Mouse (Mus musculus) urinary bladder, postnatal 14 days (tissue): ENCODE data around the gene Gm4353.
"Not testable (repeated sequence)": the region's sequence is repeated elsewhere in the genome, so short reads cannot be mapped to it uniquely, and the experiment has no call there.

Experiments used
- DNase-seq: peaks from one replicate; pipeline ENCODE4 v3.0.0; 2021; ENCODE audit warnings: low spot score

The Gm4353 gene

DNA sequence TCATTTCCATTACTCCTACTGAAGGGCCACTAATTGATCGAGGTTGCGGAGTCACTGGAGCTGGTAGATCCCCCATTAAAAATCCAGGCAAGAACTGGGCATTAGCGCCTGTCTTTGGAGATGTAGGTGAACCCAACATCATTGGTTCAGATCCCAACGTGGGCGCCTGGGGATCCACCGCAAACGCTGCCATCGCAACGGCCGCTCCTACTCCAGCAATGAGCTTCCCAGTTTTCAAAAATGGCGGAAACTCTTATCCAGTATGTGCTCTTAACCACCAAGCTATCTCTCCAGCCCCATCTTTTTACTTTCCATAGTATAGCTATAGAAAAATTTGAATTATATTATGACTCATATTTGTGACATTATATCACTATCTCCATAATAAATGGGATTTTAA is at the start of gene Gm4353:
Gene Gm4353, minus strand, starts transcription at position 270 of the 400 bp plus-strand sequence.
- not testable (repeated sequence) for DNase-seq

- DNase-seq, result peak; percentile 81
Observed at GRCm38 (mm10) chr7:116132078-116132477, 47.6 kb upstream of the Gm4353 start.

GRCm38 (mm10) chr7:116131390-116131789 is 47.0 kb upstream of the Gm4353 start:
- DNase-seq, result no peak

- DNase-seq, result no peak
Observed at GRCm38 (mm10) chr7:116129374-116129773, 44.9 kb upstream of the Gm4353 start.

- DNase-seq, result no peak
Observed at GRCm38 (mm10) chr7:116128286-116128685, 43.9 kb upstream of the Gm4353 start.

DNA sequence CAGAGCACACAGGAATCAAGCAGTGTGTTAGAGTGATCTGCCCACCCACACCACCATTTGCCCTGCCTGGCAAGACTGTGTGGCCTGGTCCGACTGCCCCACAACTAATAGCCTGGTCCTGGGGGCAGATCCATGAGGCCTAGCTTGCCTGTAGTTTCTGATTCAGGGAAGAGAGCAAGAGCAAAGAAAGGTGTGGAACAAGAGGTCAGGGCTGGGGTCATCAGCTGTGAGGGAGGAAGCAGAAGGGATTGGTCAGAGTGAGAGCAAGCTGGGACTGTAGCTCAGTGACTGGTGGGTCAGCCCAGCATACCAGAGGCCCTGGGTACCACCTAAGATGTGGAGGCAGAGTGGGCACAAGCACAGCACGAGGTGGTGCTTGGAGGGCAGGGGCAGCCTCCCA is 42.6 kb upstream of the Gm4353 start:
- DNase-seq, result no peak

DNA sequence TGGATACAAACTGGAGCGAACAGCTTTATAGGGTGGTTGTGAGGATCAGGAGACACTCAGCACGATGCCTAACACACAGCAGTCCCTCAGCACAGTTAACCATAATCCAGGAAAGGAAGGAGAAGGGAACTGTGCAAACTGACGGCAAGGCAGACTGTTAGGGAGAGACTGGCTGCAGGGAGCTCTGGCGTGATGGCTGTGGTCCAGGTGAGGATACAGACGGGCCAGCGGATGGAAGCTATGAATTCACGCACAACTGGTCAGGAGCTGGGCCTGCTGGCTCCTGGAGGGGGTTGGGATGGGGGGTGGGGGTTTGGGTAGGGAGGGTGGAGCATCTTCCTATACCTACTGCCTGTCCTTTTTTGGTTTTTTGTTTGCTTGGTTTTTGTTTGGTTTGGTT is 41.2 kb upstream of the Gm4353 start:
- no peak for DNase-seq

DNA sequence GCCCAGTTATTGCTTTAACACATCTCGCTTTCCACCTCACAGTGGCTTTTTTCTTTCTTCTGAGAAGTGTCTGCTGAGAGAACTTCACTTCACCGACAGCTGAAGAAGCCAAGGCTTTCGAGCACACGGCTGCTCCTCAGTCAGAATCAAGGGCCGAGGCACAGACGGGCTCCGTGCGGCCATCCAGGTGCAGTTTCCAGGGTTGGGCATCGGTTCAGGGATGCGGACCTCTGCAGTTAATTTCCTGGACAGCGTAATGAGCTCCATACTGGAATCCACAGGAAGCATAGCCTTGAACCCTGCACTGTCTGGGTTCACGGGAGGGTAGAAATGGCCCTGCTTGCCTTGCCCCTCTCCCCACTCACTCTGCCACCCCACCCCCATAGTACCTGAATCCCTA is 39.6 kb upstream of the Gm4353 start:
- DNase-seq, result no peak

DNA sequence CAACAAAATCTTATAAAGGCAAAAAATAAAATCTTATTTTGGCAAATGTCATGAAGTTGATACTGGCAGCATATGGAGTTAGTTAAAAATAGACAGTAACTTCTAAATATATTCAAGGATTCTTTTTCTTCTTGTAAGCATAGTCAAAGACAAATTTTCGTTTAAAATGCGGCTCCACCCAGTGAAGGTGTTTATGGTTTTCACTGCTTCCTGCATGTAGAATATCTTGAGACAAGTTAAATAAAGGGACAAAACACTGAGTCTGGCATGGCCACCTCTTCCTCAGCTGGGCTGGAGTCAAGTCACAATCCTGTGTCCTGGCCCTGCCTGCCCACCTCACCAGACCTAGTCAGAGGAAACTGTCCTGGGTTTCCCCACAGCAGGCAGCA is 39.2 kb upstream of the Gm4353 start:
- no peak for DNase-seq

- DNase-seq, result no peak
Observed at GRCm38 (mm10) chr7:116122981-116123596, 38.7 kb upstream of the Gm4353 start.

DNA sequence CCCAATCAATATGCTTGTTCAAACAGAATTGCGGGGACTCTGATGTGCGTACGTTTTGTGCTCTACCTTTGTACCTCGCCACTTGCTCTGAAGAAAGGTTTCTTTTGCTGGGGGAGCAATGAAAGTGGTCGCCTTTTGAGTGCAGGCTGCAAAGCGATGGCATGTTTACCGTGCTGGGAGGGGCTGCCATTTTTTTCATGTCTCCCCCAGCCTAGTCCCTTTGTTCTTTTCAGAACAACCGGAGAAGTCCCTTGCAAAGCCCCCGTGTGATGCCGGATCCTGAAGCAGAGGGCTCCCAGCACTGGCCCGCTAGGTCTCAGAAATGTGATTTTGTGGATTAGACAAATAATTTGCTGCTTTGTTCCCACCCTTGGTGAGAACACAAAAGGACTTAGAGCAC is 36.8 kb upstream of the Gm4353 start:
- no peak for DNase-seq

- DNase-seq, result no peak
Observed at GRCm38 (mm10) chr7:116120737-116121136, 36.3 kb upstream of the Gm4353 start.

- no peak for DNase-seq
Observed at GRCm38 (mm10) chr7:116119306-116119857, 34.9 kb upstream of the Gm4353 start.

DNA sequence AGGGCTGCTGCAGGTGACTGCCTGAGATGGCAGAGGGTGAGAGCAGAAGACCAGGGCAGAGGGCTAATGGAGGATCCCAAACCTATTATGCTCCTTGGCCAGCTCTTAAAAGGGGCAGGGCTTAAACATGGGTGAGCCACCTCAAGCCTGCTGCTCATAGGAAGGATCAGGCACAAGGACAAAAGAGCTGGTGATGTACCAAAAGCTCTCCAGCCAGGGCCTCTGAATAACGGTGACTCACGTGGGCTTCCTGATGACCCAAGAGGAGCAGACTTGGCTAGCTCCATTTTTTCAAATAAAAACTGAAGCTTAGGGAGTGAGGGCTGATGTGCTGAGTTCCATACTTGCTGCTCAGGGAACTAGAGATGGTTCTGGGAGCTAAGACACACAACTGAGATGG is 31.6 kb upstream of the Gm4353 start:
- DNase-seq, result no peak

DNA sequence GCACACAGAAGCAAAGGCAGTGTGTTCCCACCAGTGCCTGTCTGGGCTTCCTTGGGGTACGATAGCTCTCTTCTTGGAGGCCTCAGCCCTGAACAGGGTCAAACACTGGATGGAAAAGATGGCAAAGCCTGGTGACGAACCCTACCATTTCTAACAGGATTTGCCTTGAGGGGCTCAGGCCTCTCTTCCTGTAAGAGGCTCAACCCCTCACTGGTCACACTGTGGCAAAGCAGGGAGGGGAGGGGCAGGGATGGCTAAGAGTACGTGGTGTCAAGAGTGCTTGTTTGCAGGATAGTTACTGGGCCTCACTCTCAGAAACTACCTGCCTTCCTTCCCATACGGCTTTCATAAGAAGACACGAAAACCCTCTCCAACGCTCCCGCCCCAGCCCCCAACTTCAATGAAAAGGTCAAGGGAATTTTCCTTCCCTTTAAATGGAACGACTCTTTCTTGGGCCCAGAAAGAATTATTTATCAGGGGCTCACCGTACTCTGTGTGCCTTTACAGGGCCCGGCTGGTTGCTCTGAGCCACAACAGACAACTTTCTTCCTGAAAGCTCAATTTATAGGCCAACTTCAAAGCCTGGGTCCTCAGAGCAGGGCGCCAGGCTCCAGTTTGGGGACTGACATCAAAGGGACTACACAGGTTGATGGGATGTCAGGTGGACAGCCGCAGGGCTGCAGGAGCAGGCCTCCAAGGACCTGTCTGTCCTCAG is 30.9 kb upstream of the Gm4353 start:
- no peak for DNase-seq

- DNase-seq, result no peak
Observed at GRCm38 (mm10) chr7:116111546-116111945, 27.1 kb upstream of the Gm4353 start.

DNA sequence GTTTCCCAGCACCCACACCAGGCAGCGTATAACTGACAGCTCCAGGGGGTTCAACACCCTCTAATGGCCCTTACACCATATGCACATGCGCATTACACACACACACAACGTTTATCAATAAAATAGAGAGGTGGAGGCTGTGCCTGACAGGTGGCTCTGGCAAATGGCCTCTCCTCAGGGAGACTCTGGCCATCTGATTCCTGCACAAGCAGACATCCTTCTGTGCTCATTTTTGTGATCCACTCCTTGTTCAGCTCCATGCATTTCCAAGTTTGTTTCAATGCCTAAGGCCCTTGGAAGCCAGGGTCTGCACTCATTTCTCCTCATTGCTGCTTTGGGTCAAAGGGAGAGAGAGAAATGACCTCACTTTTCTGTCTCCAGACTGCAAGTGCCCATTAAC is 26.2 kb upstream of the Gm4353 start:
- no peak for DNase-seq

GRCm38 (mm10) chr7:116103091-116103490 is 18.7 kb upstream of the Gm4353 start:
- no peak for DNase-seq

DNA sequence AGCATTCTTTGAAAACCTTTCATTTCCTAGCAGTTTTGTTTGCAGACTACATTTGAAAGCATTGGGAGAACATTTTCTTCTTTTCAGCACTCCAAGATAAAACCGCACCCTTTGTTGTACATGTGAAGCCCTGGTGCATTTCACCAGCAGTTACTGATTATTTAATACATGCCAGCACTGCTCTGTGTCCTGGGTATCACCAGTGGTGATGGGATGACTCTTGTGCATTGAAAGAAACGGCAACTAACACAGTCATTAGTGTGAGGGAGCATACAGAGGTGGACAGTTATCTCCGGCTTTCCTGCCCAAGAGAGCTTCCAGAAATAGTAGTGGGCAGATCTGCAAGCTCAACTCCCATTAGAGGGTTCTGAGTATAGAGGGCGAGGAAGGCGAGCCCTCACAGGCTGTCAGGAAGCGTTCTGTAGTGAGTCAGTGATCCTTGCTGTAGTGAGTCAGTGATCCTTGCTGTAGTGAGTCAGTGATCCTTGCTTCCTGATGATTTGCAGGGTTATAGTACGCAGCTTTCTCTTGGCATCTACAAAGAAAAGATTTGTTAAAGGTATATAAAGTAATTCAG is 15.6 kb upstream of the Gm4353 start:
- DNase-seq, result peak; percentile 20

GRCm38 (mm10) chr7:116093466-116093850 is 9.0 kb upstream of the Gm4353 start:
- DNase-seq, result no peak

DNA sequence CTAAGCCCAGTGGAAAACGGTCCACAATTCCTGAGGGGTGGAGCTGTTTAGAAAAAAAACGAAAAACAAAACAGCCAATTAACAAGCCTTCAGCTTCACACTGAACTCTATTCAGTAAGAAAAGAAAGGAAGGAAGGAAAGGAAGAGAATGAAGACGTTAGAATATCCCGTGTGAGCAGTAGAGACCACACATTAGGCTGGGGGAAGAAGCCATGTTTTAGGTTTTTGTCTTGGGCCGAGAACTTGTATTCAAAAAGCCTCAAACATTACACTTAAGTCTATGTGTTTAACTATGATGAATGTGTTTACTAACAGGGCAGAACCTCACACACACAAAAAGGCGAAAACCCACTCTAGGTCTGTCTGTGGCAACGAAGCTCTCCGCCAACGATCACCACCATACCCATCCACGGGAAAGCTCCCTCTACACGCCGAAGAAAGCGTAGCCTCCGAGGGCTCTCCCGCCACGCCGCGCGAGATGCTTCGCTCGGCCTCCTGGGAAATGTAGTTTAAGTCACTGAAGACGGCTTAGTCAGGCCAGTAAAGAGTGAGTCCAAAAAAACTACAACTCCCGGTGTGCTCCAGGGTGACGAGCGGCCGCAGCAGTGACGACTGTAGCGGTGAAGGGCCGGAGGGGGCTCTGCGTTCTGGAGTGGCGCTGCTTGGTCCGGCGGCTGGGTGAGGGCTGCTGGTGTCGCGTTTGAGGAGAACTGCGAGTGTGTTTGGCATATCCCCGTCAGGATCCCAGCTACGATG is 8.5 kb upstream of the Gm4353 start:
- peak; percentile 94 for DNase-seq

- no peak for DNase-seq
Observed at GRCm38 (mm10) chr7:116060739-116061138, 23.7 kb downstream of the Gm4353 start.
